Mouse (Mus musculus): ENCODE results near the gene Golph3l. TPM values are rescaled to one million over a fixed set of nuclear protein-coding genes. Genes with fewer than 3 reads are reported as not detected.

Gene Golph3l
- polyA plus RNA-seq, 1 experiment from 2014 or later = 25.6 TPM

- Histone ChIP-seq H3K4me2 (ENCODE audit: low read length) (no peak overlapping the region), H3K27ac (ENCODE audit: low read depth, low read length) (no peak overlapping the region), H3K27me3 (replicated peaks; ENCODE audit: control insufficient read depth, insufficient read depth, low read length) (no peaks in the 10 kb centered on the region), H3K36me3 (ENCODE audit: control insufficient read depth, insufficient read depth, low read length) (peaks cover 5% of the 10 kb centered on the region; the same call in 1 of the 2 replicates), H3K9ac (ENCODE audit: low read depth, low read length) (no peak overlapping the region), H3K9me3 (ENCODE audit: control insufficient read depth, low read length) (no peaks in the 10 kb centered on the region), H3K4me1 (ENCODE audit: control insufficient read depth, insufficient read depth, low read depth, low read length) (peaks cover 40% of the 10 kb centered on the region), H3K4me3 (ENCODE audit: low read length) (no peak overlapping the region)
- 96% methylated on average over 3 of the region's 3 CpGs for WGBS
- no peak for ATAC-seq
These were observed 75.4 kb downstream of the Golph3l start for GRCm38 (mm10) chr3:95663969-95664608.

DNA sequence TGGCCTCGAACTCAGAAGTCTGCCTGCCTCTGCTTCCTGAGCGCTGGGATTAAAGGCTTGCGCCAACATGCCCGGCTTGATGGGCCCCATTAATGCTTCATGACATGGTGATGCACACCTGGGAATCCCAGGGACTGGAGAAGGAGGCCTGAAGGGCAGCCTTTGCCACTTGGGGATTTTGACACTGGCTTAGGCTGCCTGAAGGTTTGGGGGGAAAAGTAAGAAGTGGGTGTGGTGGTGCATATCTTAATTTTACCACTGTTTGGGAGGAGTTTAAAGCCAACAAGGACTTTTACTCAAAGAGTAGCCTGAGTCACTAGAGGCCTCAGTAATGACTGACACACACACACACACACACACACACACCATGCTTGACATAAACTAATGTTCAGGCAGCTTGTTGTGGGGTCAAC lies 76.2 kb downstream of the Golph3l start:
- WGBS = 92% methylated on average over 4 of the region's 4 CpGs
- H3K4me1 ChIP-seq (ENCODE audit: control insufficient read depth, insufficient read depth, low read depth, low read length) = peaks cover 40% of the 10 kb centered on the region

DNA sequence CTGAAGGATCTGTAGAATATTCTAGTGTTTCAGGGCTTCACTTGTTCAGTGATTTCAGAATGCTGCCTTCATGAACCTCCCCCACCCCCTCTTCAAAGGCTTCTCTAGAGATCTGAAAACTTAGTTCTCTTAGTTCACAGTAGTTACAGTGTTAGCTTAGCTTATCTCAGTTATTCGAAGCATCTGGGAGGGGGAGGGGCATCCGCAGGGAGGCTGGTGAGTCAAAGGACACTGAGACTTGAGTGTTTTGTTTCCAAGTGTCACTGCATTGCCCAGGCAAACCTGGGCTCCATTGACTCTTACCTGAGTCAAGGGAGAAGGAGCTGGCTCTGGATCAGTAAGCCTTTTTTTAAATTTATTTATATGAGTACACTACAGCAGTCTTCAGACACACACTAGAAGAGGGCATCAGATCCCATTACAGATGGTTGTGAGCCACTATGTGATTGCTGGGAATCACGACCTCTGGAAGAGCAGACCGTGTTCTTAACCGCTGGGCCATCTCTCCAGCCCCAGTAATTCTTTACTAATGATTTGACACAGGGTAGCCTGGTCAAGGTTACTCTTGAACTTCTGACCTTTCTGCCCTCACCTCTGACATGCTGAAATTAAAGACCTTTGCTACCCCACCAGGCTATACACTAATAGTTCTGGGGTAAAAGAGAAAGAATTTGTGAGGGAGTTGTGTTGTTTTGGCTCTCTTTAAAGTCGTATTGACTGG lies 77.5 kb downstream of the Golph3l start:
- no peak for ATAC-seq
- no peak overlapping the region for H3K4me2 ChIP-seq (ENCODE audit: low read length)
- H3K9me3 ChIP-seq (ENCODE audit: control insufficient read depth, low read length) = no peaks in the 10 kb centered on the region
- no peak overlapping the region for H3K4me3 ChIP-seq (ENCODE audit: low read length)
- 69% methylated on average over 6 of the region's 6 CpGs for WGBS
- no peaks in the 10 kb centered on the region for H3K27me3 ChIP-seq (replicated peaks; ENCODE audit: control insufficient read depth, insufficient read depth, low read length)
- H3K36me3 ChIP-seq (ENCODE audit: control insufficient read depth, insufficient read depth, low read length) = peaks cover 4% of the 10 kb centered on the region; the same call in 1 of the 2 replicates
- H3K4me1 ChIP-seq (ENCODE audit: control insufficient read depth, insufficient read depth, low read depth, low read length) = peaks cover 29% of the 10 kb centered on the region
- no peak overlapping the region for H3K9ac ChIP-seq (ENCODE audit: low read depth, low read length)
- H3K27ac ChIP-seq (ENCODE audit: low read depth, low read length) = no peak overlapping the region

More for the DNA sequence above, 76.2 kb downstream of the Golph3l start:
- no peaks in the 10 kb centered on the region for H3K9me3 ChIP-seq (ENCODE audit: control insufficient read depth, low read length)
- no peak overlapping the region for H3K27ac ChIP-seq (ENCODE audit: low read depth, low read length)
- peaks cover 7% of the 10 kb centered on the region; the same call in 1 of the 2 replicates for H3K36me3 ChIP-seq (ENCODE audit: control insufficient read depth, insufficient read depth, low read length)
- H3K9ac ChIP-seq (ENCODE audit: low read depth, low read length) = no peak overlapping the region
- no peak for ATAC-seq
- H3K27me3 ChIP-seq (replicated peaks; ENCODE audit: control insufficient read depth, insufficient read depth, low read length) = no peaks in the 10 kb centered on the region
- H3K4me2 ChIP-seq (ENCODE audit: low read length) = no peak overlapping the region
- no peak overlapping the region for H3K4me3 ChIP-seq (ENCODE audit: low read length)

GRCm38 (mm10) chr3:95667521-95667920 lies 78.8 kb downstream of the Golph3l start:
- Histone ChIP-seq H3K36me3 (ENCODE audit: control insufficient read depth, insufficient read depth, low read length) (peaks cover 4% of the 10 kb centered on the region; the same call in 1 of the 2 replicates), H3K9ac (ENCODE audit: low read depth, low read length) (no peak overlapping the region), H3K27ac (ENCODE audit: low read depth, low read length) (peak overlapping the region; percentile 72), H3K4me1 (ENCODE audit: control insufficient read depth, insufficient read depth, low read depth, low read length) (peaks cover 20% of the 10 kb centered on the region), H3K4me3 (ENCODE audit: low read length) (no peak overlapping the region), H3K27me3 (replicated peaks; ENCODE audit: control insufficient read depth, insufficient read depth, low read length) (no peaks in the 10 kb centered on the region), H3K9me3 (ENCODE audit: control insufficient read depth, low read length) (no peaks in the 10 kb centered on the region), H3K4me2 (ENCODE audit: low read length) (0 out of 2 replicates have a peak overlapping the region, but pooled peaks have one; percentile 7)
- peak; percentile 10; the same call in 1 of the 2 replicates for ATAC-seq
- 50% methylated on average over 4 of the region's 4 CpGs for WGBS

- Histone ChIP-seq H3K36me3 (ENCODE audit: control insufficient read depth, insufficient read depth, low read length) (peaks cover 4% of the 10 kb centered on the region; the same call in 1 of the 2 replicates), H3K4me2 (ENCODE audit: low read length) (0 out of 2 replicates have a peak overlapping the region, but pooled peaks have one; percentile 7), H3K27me3 (replicated peaks; ENCODE audit: control insufficient read depth, insufficient read depth, low read length) (no peaks in the 10 kb centered on the region), H3K9ac (ENCODE audit: low read depth, low read length) (no peak overlapping the region), H3K4me1 (ENCODE audit: control insufficient read depth, insufficient read depth, low read depth, low read length) (peaks cover 16% of the 10 kb centered on the region), H3K9me3 (ENCODE audit: control insufficient read depth, low read length) (no peaks in the 10 kb centered on the region), H3K27ac (ENCODE audit: low read depth, low read length) (peak overlapping the region; percentile 72), H3K4me3 (ENCODE audit: low read length) (no peak overlapping the region)
- 22% methylated on average over 7 of the region's 7 CpGs for WGBS
- ATAC-seq = peak; percentile 55
These were observed 79.3 kb downstream of the Golph3l start for GRCm38 (mm10) chr3:95668026-95668425.

Other genes starting within 250 kb of the Golph3l start
- gene Setdb1, start 231.7 kb upstream of the Golph3l start, polyA plus RNA-seq (2015; fragmentation: Nextera tagmentation; extraction: Ambion mirVana) = 36.0 and 44.3 TPM in 2 replicates
- not detected in 2 replicates for gene 4930558C23Rik, start 186.1 kb upstream of the Golph3l start, polyA plus RNA-seq (2015; fragmentation: Nextera tagmentation; extraction: Ambion mirVana)
- gene Arnt, start 154.5 kb upstream of the Golph3l start, polyA plus RNA-seq (2015; fragmentation: Nextera tagmentation; extraction: Ambion mirVana) = 15.0 and 17.8 TPM in 2 replicates
- 8.4 and 10.0 TPM in 2 replicates for gene Ctsk, start 89.7 kb upstream of the Golph3l start, polyA plus RNA-seq (2015; fragmentation: Nextera tagmentation; extraction: Ambion mirVana)
- 11.6 and 16.3 TPM in 2 replicates for gene Ctss, start 62.1 kb upstream of the Golph3l start, polyA plus RNA-seq (2015; fragmentation: Nextera tagmentation; extraction: Ambion mirVana)
- gene Hormad1, start 29.3 kb upstream of the Golph3l start, polyA plus RNA-seq (2015; fragmentation: Nextera tagmentation; extraction: Ambion mirVana) = not detected in 2 replicates
- 109 and 118 TPM in 2 replicates for gene Ensa, start 36.1 kb downstream of the Golph3l start, polyA plus RNA-seq (2015; fragmentation: Nextera tagmentation; extraction: Ambion mirVana)
- 20.2 and 39.4 TPM in 2 replicates for gene Mcl1, start 69.9 kb downstream of the Golph3l start, polyA plus RNA-seq (2015; fragmentation: Nextera tagmentation; extraction: Ambion mirVana)
- gene Adamtsl4, start 99.0 kb downstream of the Golph3l start, polyA plus RNA-seq (2015; fragmentation: Nextera tagmentation; extraction: Ambion mirVana) = 1.4 and 2.4 TPM in 2 replicates
- gene Ecm1, start 150.6 kb downstream of the Golph3l start, polyA plus RNA-seq (2015; fragmentation: Nextera tagmentation; extraction: Ambion mirVana) = 10.3 and 12.8 TPM in 2 replicates
- 50.1 and 50.8 TPM in 2 replicates for gene Tars2, start 171.3 kb downstream of the Golph3l start, polyA plus RNA-seq (2015; fragmentation: Nextera tagmentation; extraction: Ambion mirVana)
- 17.6 and 18.7 TPM in 2 replicates for gene Rprd2, start 229.9 kb downstream of the Golph3l start, polyA plus RNA-seq (2015; fragmentation: Nextera tagmentation; extraction: Ambion mirVana)

Measured in hindbrain, embryonic 16.5 days (tissue).